Mouse (Mus musculus) liver, embryonic 14.5 days (tissue): Measurements from ENCODE around the gene Sh3pxd2a.

ENCODE experiments used
- CTCF ChIP-seq: IDR thresholded peaks from 2 replicates; pipeline ENCODE4 v1.5.1; 2016; ENCODE audit warnings: antibody characterized with exemption, low read depth, control low read depth
- EP300 ChIP-seq: IDR thresholded peaks from 2 replicates; pipeline ENCODE4 v1.6.1; 2016; ENCODE audit warnings: antibody characterized with exemption, low read depth

DNA sequence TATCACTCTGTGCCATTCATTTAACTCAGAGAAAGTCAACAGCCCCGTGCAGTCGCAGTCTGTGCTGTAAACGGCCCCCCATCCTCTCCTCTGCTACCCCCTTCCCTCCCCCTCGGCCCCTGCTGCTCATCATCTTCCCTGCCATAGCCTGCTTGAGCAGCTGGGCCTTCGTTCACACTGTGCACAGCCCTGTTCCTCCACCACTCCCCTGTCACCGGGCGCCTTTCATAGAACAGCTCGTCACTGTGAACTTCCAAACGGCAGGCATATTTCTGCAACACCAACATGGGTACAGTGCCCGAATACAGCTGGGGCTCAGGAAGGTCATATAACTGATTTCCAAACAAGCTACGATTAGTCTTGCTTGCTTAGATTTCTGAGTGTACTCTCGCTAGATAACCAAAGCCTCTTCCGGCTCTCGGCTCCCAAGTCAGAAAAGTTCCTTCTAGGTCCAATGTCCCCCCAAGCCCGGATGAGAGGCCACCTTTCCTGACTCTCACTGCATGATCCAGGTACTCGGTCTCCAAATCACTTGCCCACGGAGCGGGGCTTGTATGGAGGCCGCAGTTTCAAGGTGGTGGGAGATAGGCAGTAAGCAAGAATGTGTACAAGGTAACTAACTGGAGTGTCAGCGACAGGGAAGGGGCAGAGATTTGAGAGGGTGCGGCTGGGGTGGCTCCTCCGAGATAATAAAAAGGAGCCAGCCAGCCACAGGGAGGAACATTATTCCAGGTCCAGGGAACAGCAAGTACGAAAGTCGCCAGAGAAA is 125.6 kb downstream of the Sh3pxd2a start:
- no peak for TF ChIP-seq CTCF
- no peak for TF ChIP-seq EP300
